Mouse (Mus musculus): Measurements from ENCODE around the gene Traip. TPM values are rescaled to one million over a fixed set of nuclear protein-coding genes. Genes with fewer than 3 reads are reported as not detected.

The Traip gene
- polyA plus RNA-seq, 1 experiment from 2014 or later = 27.2 TPM

DNA sequence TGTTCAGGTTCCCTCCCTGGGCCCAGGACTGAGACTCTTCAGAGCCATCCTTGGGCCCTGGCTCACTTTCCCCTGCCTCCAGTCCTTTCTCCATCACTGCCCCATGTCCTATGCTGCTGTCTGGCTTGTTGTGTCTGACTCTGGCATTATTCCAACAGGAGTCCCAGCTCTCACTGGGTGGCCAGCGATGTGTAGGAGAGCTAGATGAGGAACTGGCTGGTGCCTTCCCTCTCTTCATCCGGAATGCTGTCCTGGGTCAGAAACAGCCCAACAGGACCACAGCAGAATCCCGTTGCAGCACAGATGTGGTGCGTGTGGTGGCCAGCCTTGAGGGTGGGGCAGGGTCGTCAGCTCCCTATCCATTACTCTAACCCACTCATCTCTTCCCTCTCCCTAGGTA is 20.4 kb downstream of the Traip start:
- DNase-seq (ENCODE audit: low spot score) = no peak

DNA sequence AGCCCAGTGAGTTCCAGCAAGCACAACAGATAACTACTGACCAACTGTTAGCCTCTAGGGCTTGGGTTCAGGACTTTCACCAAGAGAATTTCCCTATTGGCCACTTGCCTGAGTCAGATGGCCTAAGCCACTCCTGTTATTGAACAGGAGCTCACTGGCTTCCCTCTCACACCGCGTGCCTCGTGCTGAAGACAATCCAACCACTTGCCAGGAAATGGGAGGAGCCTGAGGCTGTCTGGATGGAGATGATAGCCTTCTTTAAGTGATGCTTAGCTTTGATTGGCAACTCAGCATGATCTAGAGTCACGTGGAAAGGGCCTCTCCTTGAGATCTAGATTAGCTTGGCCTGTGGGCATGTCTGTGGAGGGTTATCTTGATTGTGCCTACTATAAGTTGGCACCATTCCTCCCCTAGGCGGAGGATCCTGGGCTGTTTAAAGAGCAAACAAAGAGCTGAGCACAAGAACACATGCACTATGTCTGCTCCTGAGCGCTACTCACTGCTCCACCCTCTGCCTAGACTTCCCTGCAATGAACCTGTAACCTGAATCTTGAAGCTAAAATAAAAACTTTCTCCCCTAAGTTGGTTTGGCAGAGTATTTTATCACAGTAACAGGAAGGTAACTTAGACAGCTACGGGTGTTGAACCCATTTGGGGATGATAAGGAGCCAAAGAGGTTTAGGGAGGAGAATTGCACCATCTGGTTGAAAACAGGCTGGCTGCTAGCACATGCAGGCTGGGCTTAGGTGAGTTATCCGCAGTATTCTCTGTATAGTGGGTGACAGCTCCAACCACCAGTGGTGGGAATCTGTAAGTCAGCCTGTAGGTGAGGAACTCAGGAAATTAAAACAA is 22.0 kb downstream of the Traip start:
- DNase-seq (ENCODE audit: low spot score) = no peak

DNA sequence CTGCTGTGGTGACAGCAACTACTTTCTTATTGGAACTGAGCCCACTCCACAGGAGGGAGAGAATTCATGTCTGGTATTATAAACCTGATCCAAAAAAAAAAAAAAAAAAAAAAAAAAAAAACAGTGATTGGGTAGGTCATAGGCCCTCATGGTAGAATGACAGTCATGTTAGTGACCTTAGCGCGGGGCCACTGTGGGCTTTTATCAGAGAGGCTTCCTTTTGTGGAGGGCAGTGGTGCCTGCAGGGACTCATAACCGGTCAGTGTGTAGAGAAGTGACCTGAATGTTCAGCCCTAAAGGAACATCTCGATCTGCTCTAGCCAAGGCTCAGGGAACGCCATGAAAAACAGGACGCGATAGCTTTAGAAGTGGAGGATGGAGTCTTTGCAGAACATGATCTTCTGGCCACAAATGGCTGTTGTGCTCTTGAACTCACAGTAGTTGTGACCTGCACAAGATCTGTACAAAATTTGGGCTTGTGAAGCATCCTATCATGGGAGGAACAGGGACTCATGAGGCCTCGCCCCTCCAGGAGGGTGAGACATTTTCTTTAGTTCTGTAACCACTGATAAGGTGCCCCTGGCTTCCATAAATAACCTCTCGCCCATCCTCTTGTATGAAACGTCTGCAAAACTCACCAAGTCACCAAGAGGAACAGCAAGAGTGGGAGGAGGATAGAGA is 24.7 kb downstream of the Traip start:
- DNase-seq (ENCODE audit: low spot score) = no peak

DNA sequence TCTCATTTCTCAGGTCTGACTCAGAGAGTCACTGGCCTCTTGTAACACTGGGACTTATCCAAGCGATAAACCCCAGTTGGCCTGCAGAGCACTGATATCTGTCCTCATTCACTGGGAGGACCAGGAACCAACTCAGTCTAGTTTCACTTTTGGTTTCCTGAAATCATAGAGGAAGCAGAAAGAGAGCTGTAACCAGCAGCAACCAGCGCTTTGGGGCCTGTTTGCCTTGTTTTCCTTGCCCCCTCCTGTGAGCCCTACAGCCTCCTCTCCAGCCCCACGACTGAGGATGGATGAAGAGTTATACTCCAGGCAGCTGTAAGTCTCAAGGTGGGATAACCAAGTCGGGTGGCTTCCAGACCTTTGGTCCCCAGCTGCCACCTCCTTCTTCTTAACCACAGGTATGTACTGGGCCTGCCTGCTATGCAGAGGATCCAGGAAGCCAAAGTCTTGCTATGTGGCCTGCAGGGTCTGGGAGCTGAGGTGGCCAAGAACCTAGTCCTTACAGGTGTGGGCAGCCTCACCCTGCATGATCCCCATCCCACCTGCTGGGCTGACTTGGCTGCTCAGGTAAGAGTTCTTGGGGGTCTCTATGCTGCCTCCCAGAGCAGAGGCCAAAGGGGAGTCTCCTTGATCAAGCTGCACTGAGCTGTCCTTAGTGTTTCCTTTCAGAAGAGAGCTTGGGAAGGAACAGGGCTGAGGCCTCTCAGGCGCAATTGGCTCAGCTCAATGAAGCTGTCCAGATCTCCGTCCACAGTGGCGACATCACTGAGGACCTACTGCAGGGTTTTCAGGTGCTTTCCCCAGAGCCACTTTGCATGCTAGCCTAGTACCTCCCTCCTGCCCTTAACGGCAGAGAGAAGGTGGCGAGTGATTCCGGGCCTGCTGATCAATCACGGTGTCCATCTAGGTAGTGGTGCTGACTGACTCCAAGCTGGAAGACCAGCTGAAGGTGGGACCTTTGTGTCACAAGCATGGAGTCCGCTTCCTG is 25.8 kb downstream of the Traip start, which contains the start of gene Uba7:
Gene Uba7 (plus strand): TSS at position 107 of the 988 bp plus-strand sequence.
- peak; percentile 63 for DNase-seq (ENCODE audit: low spot score)

DNA sequence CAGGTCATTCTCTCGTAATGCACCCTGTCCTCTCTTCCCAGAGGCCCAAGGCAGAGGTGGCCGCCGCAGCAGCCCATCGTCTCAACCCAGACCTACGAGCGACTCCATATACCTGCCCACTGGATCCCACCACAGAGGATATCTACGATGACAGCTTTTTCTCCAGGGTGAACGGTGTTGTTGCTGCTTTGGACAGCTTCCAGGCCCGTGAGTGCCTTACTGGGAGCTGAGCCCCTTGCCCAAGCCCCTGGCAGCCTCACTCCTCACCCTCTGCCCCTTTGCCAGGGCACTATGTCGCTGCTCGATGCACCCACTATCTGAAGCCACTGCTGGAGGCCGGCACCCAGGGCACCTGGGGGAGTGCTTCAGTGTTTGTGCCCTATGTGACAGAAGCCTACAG is 28.9 kb downstream of the Traip start:
- DNase-seq (ENCODE audit: low spot score) = no peak

DNA sequence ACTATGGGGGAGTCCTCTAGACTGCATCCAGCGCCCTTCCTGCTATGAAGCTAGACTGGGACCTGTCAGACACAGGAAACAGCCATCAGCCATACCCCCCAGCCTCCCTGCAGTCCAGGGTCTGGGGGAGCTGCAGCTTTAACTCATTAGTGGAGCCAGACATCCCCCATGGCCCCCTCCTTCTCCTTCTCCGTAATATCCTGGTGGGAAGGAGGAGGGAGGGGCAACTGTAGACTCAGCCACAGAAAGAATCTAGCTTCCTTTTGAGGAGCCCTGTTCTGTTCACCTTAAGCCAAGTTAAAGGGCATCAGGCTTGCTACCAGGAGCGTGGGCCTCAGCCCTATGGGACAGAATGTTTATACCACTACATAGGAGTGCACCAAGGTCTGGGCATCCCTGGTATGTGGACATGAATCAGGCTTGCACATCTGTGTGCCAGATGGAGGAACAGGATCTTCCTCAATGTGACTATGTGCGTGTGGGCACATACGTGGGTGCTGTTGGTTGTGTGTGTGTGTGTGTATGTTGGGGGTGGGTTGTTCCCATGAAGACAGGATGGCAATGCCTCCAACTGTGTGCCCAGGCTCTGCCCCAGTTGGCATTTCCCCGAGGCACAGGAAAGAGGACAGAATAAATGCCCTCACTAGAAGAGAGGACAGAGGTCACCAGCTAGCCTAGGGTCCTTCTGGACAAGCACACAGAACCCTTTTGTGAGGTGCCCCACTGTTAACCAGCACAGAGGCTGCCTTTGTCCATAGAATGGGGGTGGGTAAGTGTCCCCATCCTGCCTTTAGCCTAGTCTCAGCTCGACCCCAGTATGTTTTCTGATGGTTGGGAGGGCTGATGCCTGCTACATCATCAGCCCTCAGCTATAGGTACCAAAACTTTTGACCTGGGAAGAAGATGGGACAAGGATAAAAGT is 32.0 kb downstream of the Traip start:
- DNase-seq (ENCODE audit: low spot score) = peak; percentile 51

DNA sequence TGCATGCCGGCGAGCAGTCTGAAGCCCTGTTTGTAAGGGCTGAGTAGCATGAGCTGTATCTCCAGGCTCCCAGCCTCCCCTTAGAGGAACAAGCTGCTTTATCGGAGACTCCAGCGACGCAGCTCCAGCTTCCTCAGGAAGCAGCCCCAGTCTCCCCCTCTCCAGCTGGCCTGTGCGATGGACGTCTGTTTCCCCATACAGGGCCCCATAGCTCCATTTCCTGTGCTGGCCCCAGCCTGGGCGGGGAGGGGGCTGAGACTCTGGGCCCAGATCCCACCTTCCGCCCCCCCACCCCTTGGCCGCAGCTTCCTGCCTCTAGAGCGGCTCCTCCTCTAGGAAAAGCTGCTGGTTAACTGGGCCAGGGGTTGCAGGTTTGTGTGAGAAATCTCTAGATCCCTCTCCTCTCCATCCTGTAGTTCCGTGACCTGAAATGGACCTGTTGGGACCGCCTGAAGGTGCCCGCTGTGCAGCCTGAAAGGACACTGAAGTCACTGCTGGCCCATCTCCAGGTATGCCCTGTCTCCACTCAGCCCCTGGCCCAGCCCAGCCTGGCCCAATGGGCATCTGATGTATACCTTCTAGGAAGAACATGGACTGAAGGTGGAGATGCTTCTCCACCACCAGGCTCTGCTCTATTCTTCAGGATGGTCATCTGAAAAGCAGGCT is 32.9 kb downstream of the Traip start, which contains the start of gene Gm20661:
Gene Gm20661 (plus strand): TSS at position 378 of the 666 bp plus-strand sequence.
- DNase-seq (ENCODE audit: low spot score) = peak; percentile 81

DNA sequence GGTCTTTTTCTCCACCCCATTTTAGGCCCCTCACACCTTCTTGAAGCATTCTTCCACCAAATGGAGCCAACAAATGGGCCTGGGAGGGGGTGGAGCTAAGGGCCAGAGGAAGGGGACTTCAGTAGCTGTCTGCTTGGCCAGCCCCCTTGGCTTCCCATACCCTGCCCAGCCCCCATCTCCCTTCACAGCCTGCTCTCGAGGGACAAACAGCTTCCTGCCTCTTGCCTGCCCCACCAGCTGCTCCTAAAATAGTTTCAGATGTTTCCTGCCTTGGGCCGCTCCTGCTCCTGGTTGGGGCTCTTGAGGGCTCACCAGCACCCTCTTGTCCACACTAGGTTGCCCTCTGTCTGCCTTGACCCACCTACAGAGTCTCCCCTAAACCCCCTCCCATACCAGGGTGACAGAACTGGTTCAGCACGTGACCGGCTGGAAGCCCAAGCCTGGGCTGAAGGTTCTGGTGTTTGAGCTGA is 33.5 kb downstream of the Traip start:
- peak; percentile 50 for DNase-seq (ENCODE audit: low spot score)

DNA sequence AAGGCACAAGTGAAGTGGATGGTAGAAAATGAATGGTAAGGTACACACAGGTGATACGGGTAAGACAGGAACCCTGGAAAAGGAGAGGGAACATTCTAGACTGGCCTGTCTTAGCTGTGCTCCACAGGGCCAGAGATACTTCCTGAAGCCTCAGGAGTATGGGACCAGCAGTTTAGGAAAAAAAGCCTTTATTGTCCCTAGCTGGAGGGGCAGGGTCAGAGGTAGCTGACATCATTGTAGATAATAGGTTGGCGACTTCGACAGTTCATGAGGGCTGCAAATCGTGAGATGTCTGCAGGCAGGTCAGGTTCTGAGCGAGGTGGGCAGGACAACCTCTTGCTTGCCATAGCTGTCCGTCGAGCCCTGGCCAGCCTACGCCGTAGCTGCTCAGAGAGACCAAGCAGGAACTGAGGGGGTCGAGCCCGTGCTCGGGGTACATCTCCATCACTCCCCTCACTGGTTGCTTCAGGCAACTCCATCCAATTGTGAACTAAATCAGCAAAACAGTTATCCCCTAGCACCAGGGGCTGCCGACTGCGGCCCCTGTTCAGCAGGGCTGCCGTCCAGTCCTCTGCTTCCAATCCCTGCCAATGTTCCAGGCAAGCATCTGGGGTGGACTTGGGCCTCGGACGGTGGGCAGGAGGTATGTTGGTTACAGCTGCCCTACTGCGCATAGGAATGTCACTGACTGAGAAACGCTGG is 34.3 kb downstream of the Traip start:
- DNase-seq (ENCODE audit: low spot score) = no peak

DNA sequence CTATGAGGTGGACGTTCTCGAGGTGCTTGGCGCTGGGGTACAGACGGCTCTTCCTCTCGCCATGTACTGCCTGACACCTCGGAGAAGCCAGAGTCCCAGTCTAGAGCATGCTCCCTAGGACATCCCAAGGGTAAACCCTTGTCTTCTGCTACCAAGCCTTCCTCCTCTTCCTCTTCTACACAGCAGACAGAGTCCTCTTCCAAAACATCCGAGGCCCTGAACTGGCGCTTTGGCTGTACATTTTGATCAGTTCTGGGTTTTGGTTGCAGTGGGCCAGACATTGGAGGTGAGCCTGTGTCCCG is 34.8 kb downstream of the Traip start:
- DNase-seq (ENCODE audit: low spot score) = no peak

DNA sequence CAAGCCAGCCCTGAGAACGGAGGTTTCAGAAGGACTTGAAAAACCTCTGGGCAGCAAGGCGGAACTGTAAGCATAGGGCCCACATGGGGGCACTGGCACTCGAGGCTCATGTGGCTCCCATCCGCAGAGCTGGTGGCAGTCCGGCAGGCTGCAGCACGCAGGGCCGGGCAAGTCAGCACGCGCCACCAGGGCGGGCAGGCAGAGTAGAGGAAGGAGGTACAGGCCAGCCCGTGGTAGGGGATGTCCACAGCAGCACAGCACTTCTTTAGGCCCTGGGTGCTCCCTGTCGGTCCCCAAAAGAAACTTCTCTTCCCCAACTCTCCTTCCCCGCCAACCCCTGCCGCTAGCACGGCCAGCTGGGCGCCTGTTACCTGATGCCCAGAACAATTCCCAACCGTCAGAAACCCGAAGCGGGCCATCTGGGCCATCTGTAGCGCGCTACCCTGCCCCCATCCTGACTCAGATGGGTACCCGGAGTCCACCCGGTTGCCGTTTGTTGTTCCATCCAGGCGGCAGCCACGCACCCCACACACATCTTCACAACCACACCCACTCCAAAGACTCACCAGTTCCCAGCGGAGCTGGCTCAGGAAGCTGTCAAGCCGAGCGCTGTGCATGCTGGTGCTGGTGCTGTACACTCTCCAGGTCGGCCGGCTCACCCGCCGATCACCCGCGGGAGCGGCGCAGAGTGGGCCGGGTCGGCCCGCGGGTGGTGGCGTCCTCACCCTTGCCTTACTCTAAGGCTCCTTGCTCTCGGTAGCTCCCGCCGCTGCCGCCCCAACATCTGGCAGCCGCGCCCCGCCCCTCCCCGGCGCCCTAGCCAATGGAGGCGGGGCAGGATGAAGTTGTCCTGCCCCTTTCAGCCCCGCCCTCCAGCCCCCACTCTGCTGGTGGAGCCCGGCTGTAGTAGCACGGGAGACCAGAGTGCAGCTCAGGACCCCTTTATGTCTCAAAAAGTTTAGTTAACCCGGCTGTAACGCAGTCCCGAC is 35.5 kb downstream of the Traip start, which contains the start of gene Inka1:
Gene Inka1 (minus strand): TSS at position 749 of the 989 bp plus-strand sequence.
- peak; percentile 95 for DNase-seq (ENCODE audit: low spot score)

DNA sequence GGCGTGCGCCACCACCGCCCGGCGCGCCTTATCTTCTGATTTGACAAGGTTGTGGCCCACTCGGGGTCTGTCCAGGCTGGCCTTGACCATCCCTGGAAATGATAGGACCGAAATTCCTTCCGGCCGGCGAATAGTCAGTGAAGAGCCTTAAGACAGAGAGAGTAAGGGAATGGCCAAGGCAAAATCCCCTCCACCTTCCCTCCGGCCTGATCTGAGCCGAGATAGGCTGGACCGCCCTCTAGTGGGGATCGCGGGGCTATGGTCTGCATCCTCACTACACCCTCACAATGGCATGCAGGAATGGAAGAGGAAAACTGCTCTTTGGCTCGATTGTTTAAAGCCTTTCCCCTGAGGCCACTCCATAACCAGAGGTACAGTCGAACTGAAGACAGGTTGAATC is 36.4 kb downstream of the Traip start:
- DNase-seq (ENCODE audit: low spot score) = peak; percentile 75

DNA sequence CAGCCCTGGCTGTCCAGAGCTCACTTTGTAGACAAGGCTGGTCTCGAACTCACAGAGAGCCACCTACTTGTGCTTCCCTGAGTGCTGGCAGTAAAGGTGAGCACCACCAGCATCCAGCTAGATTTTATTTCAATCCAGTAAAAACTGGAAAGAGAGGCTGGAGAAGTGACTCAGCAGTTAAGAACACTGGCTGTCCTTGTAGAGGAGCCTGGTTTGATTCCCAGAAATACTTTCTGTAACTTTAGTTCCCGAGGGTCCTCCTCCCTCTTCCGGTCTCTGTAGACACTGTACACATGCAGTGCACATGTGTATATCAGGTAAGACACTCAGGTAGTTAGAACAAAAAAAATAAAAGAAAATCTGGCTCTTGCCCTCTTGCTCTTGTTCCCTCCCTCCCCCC is 38.0 kb downstream of the Traip start:
- DNase-seq (ENCODE audit: low spot score) = no peak

DNA sequence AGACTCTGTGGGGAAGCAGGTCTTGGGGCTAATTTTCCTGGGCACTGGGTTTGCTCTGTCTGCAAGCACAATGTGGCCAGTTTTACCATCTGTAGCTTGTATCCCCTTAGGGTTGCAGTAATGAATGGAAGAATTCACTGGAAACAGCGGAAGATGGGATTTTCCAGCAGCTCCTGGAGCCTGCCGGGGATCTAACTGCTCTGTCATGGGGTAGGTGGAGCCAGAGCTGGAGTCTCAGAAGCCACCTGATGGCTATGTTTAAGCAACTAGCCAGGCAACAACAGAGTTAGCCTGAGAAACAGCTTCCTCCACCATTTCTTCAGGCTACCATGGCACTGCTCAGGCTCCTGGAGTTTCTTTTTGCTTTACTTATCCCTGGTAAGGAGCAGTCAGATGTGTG is 42.3 kb downstream of the Traip start, which contains the start of gene Cdhr4:
Gene Cdhr4 (plus strand): TSS at position 301 of the 400 bp plus-strand sequence.
- no peak for DNase-seq (ENCODE audit: low spot score)

DNA sequence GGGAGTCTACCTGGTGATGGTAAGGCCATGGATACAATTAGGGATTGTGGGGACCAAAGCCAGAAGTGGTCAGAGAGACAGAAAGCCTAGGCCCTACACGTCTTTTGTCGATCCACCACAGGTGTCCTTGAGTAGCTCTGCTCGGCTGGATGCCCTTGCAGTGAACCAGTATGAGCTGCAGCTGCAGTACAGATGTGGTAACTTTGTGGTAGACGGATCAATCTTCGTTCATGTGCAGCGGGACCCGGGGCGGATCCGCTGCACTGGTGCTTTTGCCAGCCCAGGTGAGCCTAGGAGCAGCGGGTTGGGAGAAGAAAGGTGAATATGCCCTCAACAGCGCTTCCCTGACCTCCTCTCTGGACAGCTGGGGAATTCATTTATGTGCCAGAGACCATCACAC is 43.1 kb downstream of the Traip start:
- peak; percentile 52 for DNase-seq (ENCODE audit: low spot score)

DNA sequence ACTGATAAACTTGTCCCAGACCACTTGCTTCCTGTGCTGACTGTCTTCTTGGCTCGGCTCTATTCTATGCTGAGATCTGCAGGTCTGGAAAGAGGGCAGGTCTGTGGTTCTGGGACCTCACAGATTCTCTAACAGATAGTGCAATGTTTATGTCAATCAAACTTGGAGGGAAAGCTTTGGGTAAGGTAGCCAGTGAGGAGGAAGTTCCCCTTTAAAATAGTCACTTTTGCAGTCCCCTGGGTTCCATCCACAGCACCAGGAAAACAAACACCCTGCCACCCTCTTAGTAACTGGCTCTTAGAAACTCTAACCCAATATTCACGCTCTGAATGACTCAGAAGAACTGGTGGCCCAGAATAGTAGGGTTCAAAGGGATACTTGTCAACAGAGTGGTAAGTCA is 44.5 kb downstream of the Traip start:
- DNase-seq (ENCODE audit: low spot score) = no peak

DNA sequence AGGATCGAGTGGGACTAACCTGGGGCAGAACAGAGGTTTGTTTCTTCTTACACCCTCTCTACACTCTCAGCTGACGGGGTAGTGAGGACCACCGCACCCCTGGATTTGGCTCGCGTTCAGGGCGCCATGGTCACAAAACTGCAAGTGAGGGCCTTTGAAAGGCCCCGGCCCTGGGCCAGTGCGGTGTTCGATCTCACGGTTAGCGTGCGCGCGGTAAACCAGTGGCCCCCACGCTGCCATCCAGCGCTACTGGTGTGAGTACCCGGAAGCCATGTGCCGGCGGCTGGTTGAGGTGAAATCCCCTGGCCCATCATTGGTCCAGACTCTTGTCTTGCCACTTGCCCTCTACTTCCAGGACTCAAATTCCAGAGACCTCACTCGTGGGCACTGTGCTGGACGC is 45.6 kb downstream of the Traip start:
- no peak for DNase-seq (ENCODE audit: low spot score)

DNA sequence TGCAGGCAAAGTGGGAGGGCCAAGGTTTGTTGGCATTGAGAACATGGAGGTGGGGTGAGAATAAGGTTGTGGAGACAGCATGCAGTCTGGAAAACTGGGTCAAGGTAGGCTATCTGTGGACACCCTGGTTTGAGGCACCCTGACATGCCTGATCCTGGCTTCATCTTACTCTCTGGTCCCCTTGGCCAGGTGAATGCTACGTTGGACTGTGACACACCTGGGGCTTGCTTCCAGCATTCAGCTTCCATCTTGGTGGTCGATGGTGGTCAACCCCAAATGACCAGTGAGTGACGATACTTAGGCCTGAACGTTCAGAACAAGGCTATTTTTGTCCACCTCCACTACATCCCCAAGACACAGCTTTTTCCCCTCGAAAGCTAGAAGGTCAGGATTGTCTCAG is 46.1 kb downstream of the Traip start, which contains the start of gene Gm20662:
Gene Gm20662 (plus strand): TSS at position 301 of the 400 bp plus-strand sequence.
- DNase-seq (ENCODE audit: low spot score) = no peak
